In the genomic region with DNA sequence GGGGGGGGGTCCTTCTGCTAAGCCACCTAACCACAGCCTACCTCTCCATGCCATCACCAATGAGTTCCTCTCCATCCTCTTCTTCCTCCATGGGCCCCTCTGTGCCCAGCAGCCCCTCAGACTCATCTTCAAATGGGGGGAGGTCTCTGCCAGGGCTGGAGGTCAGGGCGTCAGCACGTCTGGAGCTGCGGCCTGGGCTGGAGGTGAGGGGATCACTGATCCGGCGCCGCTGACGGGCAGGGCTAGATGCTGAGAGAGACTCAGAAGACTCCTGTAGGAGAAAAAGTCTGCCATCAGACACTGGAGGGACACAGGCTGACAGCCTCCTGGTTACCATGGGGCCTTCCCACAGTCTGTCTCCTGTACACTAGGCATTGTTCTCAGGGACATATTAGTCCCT, we compare ENCODE assay signal across 8 mouse cellular contexts. TPM values are rescaled to one million over a fixed set of nuclear protein-coding genes. Genes with fewer than 3 reads are reported as not detected.
A peak's percentile ranks its signal among the peaks of the same experiment; 100 is the strongest.
DNase-seq lines count a peak whose midpoint lies in the region; ATAC-seq lines count a peak whose summit lies in the region.

No protein-coding gene starts in this region.

- H3K27ac ChIP-seq in lung, embryonic 15.5 days = no peak overlapping the region
- no peak overlapping the region for H3K27ac ChIP-seq in forebrain, embryonic 11.5 days (ENCODE audit: low read depth, low read length)
- H3K27ac ChIP-seq in limb, embryonic 13.5 days = no peak overlapping the region; the same call in 1 of the 2 replicates
- no peak overlapping the region for H3K27ac ChIP-seq in stomach, embryonic 14.5 days (ENCODE audit: low read length)

- no peak for DNase-seq in lung, postnatal 14 days
- no peak for DNase-seq in forebrain, embryonic 11.5 days (ENCODE audit: low spot score)
- no peak for DNase-seq in embryo, embryonic 9.5 days (ENCODE audit: extremely low spot score)
- no peak for DNase-seq in cerebellum, adult 8-10 months
- no peak for DNase-seq in cerebellum, adult 18-20 months

- ATAC-seq in lung, embryonic 15.5 days (ENCODE audit: borderline replicate concordance, extremely low read depth, low FRiP score, low TSS enrichment) = no peak
- ATAC-seq in forebrain, embryonic 11.5 days (replicated peaks; ENCODE audit: low FRiP score) = no peak
- ATAC-seq in limb, embryonic 13.5 days (ENCODE audit: low FRiP score, low read depth) = no peak
- ATAC-seq in stomach, embryonic 14.5 days (ENCODE audit: insufficient number of reproducible peaks, insufficient read depth, low FRiP score, low read depth) = no peak

- H3K27me3 ChIP-seq in lung, embryonic 15.5 days = no peaks in the 10 kb centered on the region
- H3K27me3 ChIP-seq in forebrain, embryonic 11.5 days (ENCODE audit: control insufficient read depth, insufficient read depth, low read length) = no peaks in the 10 kb centered on the region
- H3K27me3 ChIP-seq in limb, embryonic 13.5 days = no peaks in the 10 kb centered on the region
- H3K27me3 ChIP-seq in stomach, embryonic 14.5 days (ENCODE audit: control insufficient read depth, insufficient read depth, low read length) = no peaks in the 10 kb centered on the region

- H3K4me2 ChIP-seq in lung, embryonic 15.5 days = peak overlapping the region; percentile 63
- H3K4me2 ChIP-seq in forebrain, embryonic 11.5 days (ENCODE audit: low read depth, low read length, severe bottlenecking) = peak overlapping the region; percentile 63
- H3K4me2 ChIP-seq in limb, embryonic 13.5 days (replicated peaks) = peak overlapping the region; percentile 79
- peak overlapping the region; percentile 67 for H3K4me2 ChIP-seq in stomach, embryonic 14.5 days (replicated peaks; ENCODE audit: low read depth, low read length)

- H3K4me3 ChIP-seq in lung, embryonic 15.5 days = peak overlapping the region; percentile 73
- peak overlapping the region; percentile 50 for H3K4me3 ChIP-seq in forebrain, embryonic 11.5 days (ENCODE audit: low read depth, low read length)
- peak overlapping the region; percentile 77 for H3K4me3 ChIP-seq in limb, embryonic 13.5 days
- H3K4me3 ChIP-seq in stomach, embryonic 14.5 days (ENCODE audit: low read depth, low read length) = peak overlapping the region; percentile 79

- no peaks in the 10 kb centered on the region for H3K9me3 ChIP-seq in lung, embryonic 15.5 days
- H3K9me3 ChIP-seq in forebrain, embryonic 11.5 days (ENCODE audit: control insufficient read depth, low read length) = no peaks in the 10 kb centered on the region
- H3K9me3 ChIP-seq in limb, embryonic 13.5 days = no peaks in the 10 kb centered on the region
- no peaks in the 10 kb centered on the region for H3K9me3 ChIP-seq in stomach, embryonic 14.5 days (ENCODE audit: control insufficient read depth, low read depth, low read length)

- H3K4me1 ChIP-seq in lung, embryonic 15.5 days = peaks cover 24% of the 10 kb centered on the region
- peaks cover 15% of the 10 kb centered on the region for H3K4me1 ChIP-seq in forebrain, embryonic 11.5 days (replicated peaks; ENCODE audit: control insufficient read depth, insufficient read depth, low read length)
- H3K4me1 ChIP-seq in limb, embryonic 13.5 days = peaks cover 28% of the 10 kb centered on the region
- H3K4me1 ChIP-seq in stomach, embryonic 14.5 days (ENCODE audit: control insufficient read depth, insufficient read depth, low read length) = peaks cover 15% of the 10 kb centered on the region; the same call in 1 of the 2 replicates

- H3K36me3 ChIP-seq in lung, embryonic 15.5 days = peaks cover 37% of the 10 kb centered on the region
- peaks cover 25% of the 10 kb centered on the region for H3K36me3 ChIP-seq in forebrain, embryonic 11.5 days (ENCODE audit: control insufficient read depth, insufficient read depth, low read length)
- peaks cover 46% of the 10 kb centered on the region for H3K36me3 ChIP-seq in limb, embryonic 13.5 days
- peaks cover 34% of the 10 kb centered on the region for H3K36me3 ChIP-seq in stomach, embryonic 14.5 days (ENCODE audit: control insufficient read depth, insufficient read depth, low read length)

- H3K9ac ChIP-seq in lung, embryonic 15.5 days = peak overlapping the region; percentile 45
- peak overlapping the region; percentile 33; the same call in 1 of the 2 replicates for H3K9ac ChIP-seq in forebrain, embryonic 11.5 days (ENCODE audit: low read length)
- H3K9ac ChIP-seq in limb, embryonic 13.5 days = peak overlapping the region; percentile 66
- H3K9ac ChIP-seq in stomach, embryonic 14.5 days (replicated peaks; ENCODE audit: low read depth, low read length) = peak overlapping the region; percentile 2; the same call in 1 of the 2 replicates

- WGBS in lung, embryonic 15.5 days = 42% methylated on average over 7 of the region's 7 CpGs
- 78% methylated on average over 7 of the region's 7 CpGs for WGBS in forebrain, embryonic 11.5 days
- whole genome bisulfite sequencing in limb, embryonic 13.5 days = 63% methylated on average over 7 of the region's 7 CpGs
- 56% methylated on average over 7 of the region's 7 CpGs for WGBS in stomach, embryonic 14.5 days

RNA-seq across cellular contexts. Expression of gene Mcm2, which starts 1.3 kb away (rescaled TPM):
- polyA plus RNA-seq in lung, embryonic 15.5 days (2015; fragmentation: Nextera tagmentation; extraction: Ambion mirVana) = 141 and 142 TPM in 2 replicates
- 248 and 259 TPM in 2 replicates for polyA plus RNA-seq in forebrain, embryonic 11.5 days (2014; fragmentation: Nextera tagmentation; extraction: Ambion mirVana)
- 144 and 146 TPM in 2 replicates for polyA plus RNA-seq in limb, embryonic 13.5 days (2015; fragmentation: Nextera tagmentation; extraction: Ambion mirVana)
- polyA plus RNA-seq in stomach, embryonic 14.5 days (2014; fragmentation: Nextera tagmentation; extraction: Ambion mirVana) = 112 and 114 TPM in 2 replicates

RNA-seq across cellular contexts. Expression of gene Tpra1, which starts 4.8 kb away (rescaled TPM):
- polyA plus RNA-seq in lung, embryonic 15.5 days (2015; fragmentation: Nextera tagmentation; extraction: Ambion mirVana) = 68.5 and 75.8 TPM in 2 replicates
- 39.4 and 40.7 TPM in 2 replicates for polyA plus RNA-seq in forebrain, embryonic 11.5 days (2014; fragmentation: Nextera tagmentation; extraction: Ambion mirVana)
- 89.5 and 89.6 TPM in 2 replicates for polyA plus RNA-seq in limb, embryonic 13.5 days (2015; fragmentation: Nextera tagmentation; extraction: Ambion mirVana)
- 55.1 and 55.6 TPM in 2 replicates for polyA plus RNA-seq in stomach, embryonic 14.5 days (2014; fragmentation: Nextera tagmentation; extraction: Ambion mirVana)

RNA-seq across cellular contexts. Expression of gene Podxl2, which starts 22.4 kb away (rescaled TPM):
- polyA plus RNA-seq in lung, embryonic 15.5 days (2015; fragmentation: Nextera tagmentation; extraction: Ambion mirVana) = 47.1 and 49.3 TPM in 2 replicates
- polyA plus RNA-seq in forebrain, embryonic 11.5 days (2014; fragmentation: Nextera tagmentation; extraction: Ambion mirVana) = 109 and 115 TPM in 2 replicates
- polyA plus RNA-seq in limb, embryonic 13.5 days (2015; fragmentation: Nextera tagmentation; extraction: Ambion mirVana) = 108 and 114 TPM in 2 replicates
- polyA plus RNA-seq in stomach, embryonic 14.5 days (2014; fragmentation: Nextera tagmentation; extraction: Ambion mirVana) = 79.8 and 85.3 TPM in 2 replicates

RNA-seq across cellular contexts. Expression of gene Abtb1, which starts 55.5 kb away (rescaled TPM):
- 36.7 and 42.9 TPM in 2 replicates for polyA plus RNA-seq in lung, embryonic 15.5 days (2015; fragmentation: Nextera tagmentation; extraction: Ambion mirVana)
- polyA plus RNA-seq in forebrain, embryonic 11.5 days (2014; fragmentation: Nextera tagmentation; extraction: Ambion mirVana) = 14.4 and 15.3 TPM in 2 replicates
- polyA plus RNA-seq in limb, embryonic 13.5 days (2015; fragmentation: Nextera tagmentation; extraction: Ambion mirVana) = 28.0 and 30.2 TPM in 2 replicates
- 23.4 and 24.1 TPM in 2 replicates for polyA plus RNA-seq in stomach, embryonic 14.5 days (2014; fragmentation: Nextera tagmentation; extraction: Ambion mirVana)

Comparison
In these comparisons a context has a peak if more than half of its experiments do, and no peak if none do; other contexts are left out.
1. H3K9ac ChIP-seq: peak in every context shown above with its lines; median percentile 66 in limb, embryonic 13.5 days; 45 in lung, embryonic 15.5 days; 33 in forebrain, embryonic 11.5 days; 2 in stomach, embryonic 14.5 days.